Mouse (Mus musculus): Measurements from ENCODE around the gene Ppp1r1b. TPM values are rescaled to one million over a fixed set of nuclear protein-coding genes. Genes with fewer than 3 reads are reported as not detected.

The Ppp1r1b gene
- total and polyA plus RNA-seq, 3 experiments = 0.08 TPM; not detected in 2

- H3K27me3 ChIP-seq (replicated peaks) = no peaks in the 10 kb centered on the region
- in situ Hi-C loops (cut with MboI; ENCODE audit: low pct_ligation_motif_present, low pct_unique_long_range_greater_than_20kb, low sequenced_read_pairs) (no loop called here), dilution Hi-C loops (cut with MboI; ENCODE audit: extremely low pct_ligation_motif_present, extremely low pct_unique_long_range_greater_than_20kb, low sequenced_read_pairs) (no loop called here)
- H3K4me3 ChIP-seq (replicated peaks in 1 of 3; ENCODE audit: low read depth in 2 of 3, low read length in 2 of 3, poor library complexity in 1 of 3) = no peak overlapping the region
- no peaks in the 10 kb centered on the region for H3K4me1 ChIP-seq (ENCODE audit: control insufficient read depth in 1 of 2, insufficient read depth in 2 of 2)
- peaks cover 50 to 85% of the 10 kb centered on the region in 2 experiments for H3K36me3 ChIP-seq (replicated peaks in 1 of 2; ENCODE audit: control insufficient read depth in 1 of 2, insufficient read depth in 1 of 2, low read length in 1 of 2)
- no peak overlapping the region for H3K4me2 ChIP-seq (ENCODE audit: insufficient read depth, low read depth, poor library complexity, severe bottlenecking)
- no peak overlapping the region for H3K27ac ChIP-seq (ENCODE audit: insufficient read depth, low read depth)
- DNase-seq (ENCODE audit: extremely low read depth) = no peak
- H3K9me3 ChIP-seq (replicated peaks; ENCODE audit: low read length) = no peaks in the 10 kb centered on the region
- H3K9ac ChIP-seq (ENCODE audit: insufficient read depth, low read depth) = no peak overlapping the region
- TF ChIP-seq NELFE (IDR thresholded peaks at IDR 0.05; ENCODE audit: low read depth, low read length) = no peak
- no peak for TF ChIP-seq GABPA (IDR thresholded peaks at IDR 0.05; ENCODE audit: insufficient replicate concordance, low read depth, low read length)
- TF ChIP-seq ZMIZ1 (IDR thresholded peaks at IDR 0.05; ENCODE audit: low read depth, low read length) = no peak
- TF ChIP-seq UBTF (IDR thresholded peaks at IDR 0.05; ENCODE audit: low read depth, low read length) = no peak
- TF ChIP-seq CHD1 (IDR thresholded peaks at IDR 0.05; ENCODE audit: low read depth, low read length) = no peak
- no peaks in the 10 kb centered on the region; the same call in 1 of the 2 replicates for H3K79me2 ChIP-seq (replicated peaks; ENCODE audit: control insufficient read depth, extremely low read depth, insufficient read depth, poor library complexity, severe bottlenecking)
Observed at GRCm38 (mm10) chr11:98374266-98374665, 26.1 kb downstream of the Ppp1r1b start.

GRCm38 (mm10) chr11:98376756-98377155, 28.6 kb downstream of the Ppp1r1b start:
- no peak overlapping the region for H3K4me3 ChIP-seq (replicated peaks in 1 of 3; ENCODE audit: low read depth in 2 of 3, low read length in 2 of 3, poor library complexity in 1 of 3)
- no peaks in the 10 kb centered on the region for H3K79me2 ChIP-seq (replicated peaks; ENCODE audit: control insufficient read depth, extremely low read depth, insufficient read depth, poor library complexity, severe bottlenecking)
- no peaks in the 10 kb centered on the region for H3K27me3 ChIP-seq (replicated peaks)
- TF ChIP-seq JUN (IDR thresholded peaks at IDR 0.05; ENCODE audit: insufficient read depth, low read depth, low read length) = no peak
- no peak for TF ChIP-seq NRF1 (IDR thresholded peaks at IDR 0.05; ENCODE audit: low read depth, low read length)
- TF ChIP-seq TCF12 (IDR thresholded peaks at IDR 0.05; ENCODE audit: low read depth, low read length) = no peak
- no peak for TF ChIP-seq E2F4 (IDR thresholded peaks at IDR 0.05; ENCODE audit: insufficient replicate concordance, low read depth, low read length)
- no peak for TF ChIP-seq TBP (conservative IDR thresholded peaks at IDR 0.05; ENCODE audit: low read depth, low read length)
- TF ChIP-seq KAT2A (IDR thresholded peaks at IDR 0.05; ENCODE audit: insufficient replicate concordance, low read length) = no peak
- no peak for TF ChIP-seq ZNF384 (IDR thresholded peaks at IDR 0.05; ENCODE audit: low read depth, low read length)
- no peak for TF ChIP-seq JUND (conservative IDR thresholded peaks at IDR 0.05; ENCODE audit: low read depth, low read length)
- no peak for TF ChIP-seq POLR2A (IDR thresholded peaks at IDR 0.05; ENCODE audit: low read depth, low read length)
- TF ChIP-seq IRF4 (IDR thresholded peaks at IDR 0.05; ENCODE audit: low read depth, low read length) = no peak
- TF ChIP-seq MAFK (IDR thresholded peaks at IDR 0.05; ENCODE audit: insufficient replicate concordance, low read length) = no peak
- no peak for TF ChIP-seq EP300 (IDR thresholded peaks at IDR 0.05; ENCODE audit: low read length)
- TF ChIP-seq CTCF (conservative IDR thresholded peaks at IDR 0.05 in 1 of 2, IDR thresholded peaks at IDR 0.05 in 1 of 2; ENCODE audit: low read depth in 2 of 2, low read length in 2 of 2) = no peak
- TF ChIP-seq USF2 (conservative IDR thresholded peaks at IDR 0.05; ENCODE audit: low read depth, low read length) = no peak
- no peak for DNase-seq (ENCODE audit: extremely low read depth)
- in situ Hi-C loops (cut with MboI; ENCODE audit: low pct_ligation_motif_present, low pct_unique_long_range_greater_than_20kb, low sequenced_read_pairs) = no loop called here
- H3K9ac ChIP-seq (ENCODE audit: insufficient read depth, low read depth) = no peak overlapping the region
- peaks cover 65 to 93% of the 10 kb centered on the region in 2 experiments for H3K36me3 ChIP-seq (replicated peaks in 1 of 2; ENCODE audit: control insufficient read depth in 1 of 2, insufficient read depth in 1 of 2, low read length in 1 of 2)
- H3K9me3 ChIP-seq (replicated peaks; ENCODE audit: low read length) = no peaks in the 10 kb centered on the region
- no peaks in the 10 kb centered on the region for H3K4me1 ChIP-seq (ENCODE audit: control insufficient read depth in 1 of 2, insufficient read depth in 2 of 2)
- no peak overlapping the region for H3K4me2 ChIP-seq (ENCODE audit: insufficient read depth, low read depth, poor library complexity, severe bottlenecking)
- no peak overlapping the region for H3K27ac ChIP-seq (ENCODE audit: insufficient read depth, low read depth)
- dilution Hi-C loops (cut with MboI; ENCODE audit: extremely low pct_ligation_motif_present, extremely low pct_unique_long_range_greater_than_20kb, low sequenced_read_pairs) = no loop called here

Data from CH12.LX (cell line).